Mouse (Mus musculus): ENCODE data around the gene Bcl2l13. TPM values are rescaled to one million over a fixed set of nuclear protein-coding genes. Genes with fewer than 3 reads are reported as not detected.
"Not testable (repeated sequence)": the region's sequence is repeated elsewhere in the genome, so short reads cannot be mapped to it uniquely, and the experiment has no call there.

Bcl2l13 gene
- polyA plus RNA-seq, 1 experiment from 2014 or later = 32.3 TPM

DNA sequence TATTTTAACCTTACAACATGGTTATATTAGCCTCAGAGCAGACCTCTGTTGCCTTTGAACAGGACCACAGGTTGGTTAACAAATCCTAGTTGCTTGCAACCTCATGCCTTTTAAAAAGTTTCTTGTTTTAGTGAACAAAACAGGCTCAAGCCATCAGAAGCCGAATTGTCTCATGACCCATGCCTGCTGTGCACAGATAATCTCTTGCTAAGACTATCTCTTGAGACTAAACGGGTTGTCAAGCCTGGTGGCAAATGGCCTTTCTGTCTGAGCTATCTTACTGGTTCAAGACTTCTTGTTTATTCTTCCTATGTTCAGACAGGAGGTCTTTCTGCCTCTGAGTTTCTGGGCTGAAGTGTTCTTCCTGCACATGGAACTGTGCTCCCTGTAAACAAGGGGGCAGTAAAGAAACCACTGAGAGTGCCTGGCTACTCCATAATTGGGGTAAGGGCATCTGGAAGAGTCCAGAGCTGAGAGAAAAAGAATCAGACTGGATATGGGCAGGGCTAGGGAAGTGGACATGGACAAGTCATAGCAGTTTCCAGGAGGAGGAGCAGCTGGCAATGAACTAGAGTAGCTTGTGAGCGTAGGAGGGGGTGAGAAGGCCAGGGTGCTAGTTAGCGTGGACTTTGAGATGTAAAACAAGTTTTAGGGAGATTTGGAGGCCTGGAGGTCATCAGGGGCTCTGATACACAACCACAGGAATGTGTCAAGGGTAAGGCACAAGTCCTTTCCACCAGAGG lies 5.0 kb upstream of the Bcl2l13 start:
- peak overlapping the region; percentile 57 for H3K27ac ChIP-seq (ENCODE audit: poor library complexity, severe bottlenecking)

DNA sequence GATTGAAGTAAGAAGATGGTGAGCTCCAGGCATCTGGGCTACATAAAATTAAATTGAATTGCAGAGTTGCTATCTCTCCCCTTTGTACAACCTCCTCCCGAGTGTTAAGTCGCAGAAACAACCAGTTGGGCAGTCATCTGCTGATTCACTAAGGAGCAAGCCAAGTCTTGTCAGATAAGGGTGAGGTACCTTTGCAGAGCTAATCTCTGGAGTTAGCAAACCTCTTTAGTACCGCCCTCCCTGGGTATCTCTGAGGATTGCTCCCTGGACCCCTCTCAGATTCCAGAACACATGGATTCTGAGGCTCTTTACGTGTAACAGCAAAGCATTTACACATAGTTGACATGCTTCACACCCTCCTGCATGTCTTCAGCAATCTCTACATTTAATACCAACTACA lies 3.9 kb upstream of the Bcl2l13 start:
- no peaks in the 10 kb centered on the region for H3K36me3 ChIP-seq
- H3K9ac ChIP-seq = no peak overlapping the region
- H3K27me3 ChIP-seq (replicated peaks) = no peaks in the 10 kb centered on the region
- H3K4me2 ChIP-seq = no peak overlapping the region
- H3K27ac ChIP-seq (ENCODE audit: poor library complexity, severe bottlenecking) = no peak overlapping the region
- 40% methylated on average over 4 of the region's 4 CpGs for WGBS
- peak; percentile 69 for ATAC-seq (ENCODE audit: insufficient number of reproducible peaks, low FRiP score)
- H3K9me3 ChIP-seq (replicated peaks) = no peaks in the 10 kb centered on the region
- H3K4me3 ChIP-seq = no peak overlapping the region
- no peaks in the 10 kb centered on the region; the same call in 1 of the 2 replicates for H3K4me1 ChIP-seq (replicated peaks)

More for the DNA sequence above, 5.0 kb upstream of the Bcl2l13 start:
- Histone ChIP-seq H3K27me3 (replicated peaks) (no peaks in the 10 kb centered on the region), H3K36me3 (no peaks in the 10 kb centered on the region), H3K4me2 (no peak overlapping the region), H3K4me3 (no peak overlapping the region), H3K9ac (no peak overlapping the region), H3K4me1 (replicated peaks) (no peaks in the 10 kb centered on the region), H3K9me3 (replicated peaks) (no peaks in the 10 kb centered on the region)
- ATAC-seq (ENCODE audit: insufficient number of reproducible peaks, low FRiP score) = peak; percentile 71
- WGBS = 44% methylated on average over 4 of the region's 4 CpGs

DNA sequence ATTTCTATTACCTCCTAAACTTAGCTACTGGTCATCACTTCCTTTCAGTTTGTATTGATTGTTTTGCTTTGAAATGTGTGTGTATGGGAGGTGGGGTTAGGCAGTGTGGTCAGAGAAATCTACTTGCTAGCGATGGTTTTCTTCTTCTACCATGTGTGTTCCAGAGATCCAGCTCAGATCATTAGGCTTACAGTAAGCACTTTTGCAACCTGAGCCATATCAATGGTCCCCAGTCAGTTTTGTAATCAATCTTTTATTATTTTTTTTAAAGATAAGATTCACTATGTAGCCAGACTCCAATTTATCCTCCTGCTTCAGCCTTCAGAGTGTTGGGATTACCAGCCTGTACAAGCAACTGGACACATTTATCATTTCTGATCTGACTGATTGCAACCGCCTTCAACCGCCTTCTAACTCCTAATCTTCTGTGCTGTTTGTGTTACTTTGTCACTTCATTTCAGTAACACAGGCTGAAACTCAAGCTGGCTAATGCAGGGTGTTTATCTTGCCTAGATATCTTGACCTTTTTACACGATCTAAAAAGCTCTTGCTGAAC lies 1.2 kb upstream of the Bcl2l13 start:
- 69% methylated on average over 4 of the region's 4 CpGs for WGBS
- H3K27ac ChIP-seq (ENCODE audit: poor library complexity, severe bottlenecking) = no peak overlapping the region
- peaks cover 4% of the 10 kb centered on the region for H3K36me3 ChIP-seq
- H3K27me3 ChIP-seq (replicated peaks) = no peaks in the 10 kb centered on the region
- no peak overlapping the region for H3K9ac ChIP-seq
- ATAC-seq (ENCODE audit: insufficient number of reproducible peaks, low FRiP score) = no peak
- H3K4me3 ChIP-seq = no peak overlapping the region
- H3K4me1 ChIP-seq (replicated peaks) = peaks cover 3% of the 10 kb centered on the region; the same call in 1 of the 2 replicates
- no peaks in the 10 kb centered on the region for H3K9me3 ChIP-seq (replicated peaks)
- no peak overlapping the region for H3K4me2 ChIP-seq

DNA sequence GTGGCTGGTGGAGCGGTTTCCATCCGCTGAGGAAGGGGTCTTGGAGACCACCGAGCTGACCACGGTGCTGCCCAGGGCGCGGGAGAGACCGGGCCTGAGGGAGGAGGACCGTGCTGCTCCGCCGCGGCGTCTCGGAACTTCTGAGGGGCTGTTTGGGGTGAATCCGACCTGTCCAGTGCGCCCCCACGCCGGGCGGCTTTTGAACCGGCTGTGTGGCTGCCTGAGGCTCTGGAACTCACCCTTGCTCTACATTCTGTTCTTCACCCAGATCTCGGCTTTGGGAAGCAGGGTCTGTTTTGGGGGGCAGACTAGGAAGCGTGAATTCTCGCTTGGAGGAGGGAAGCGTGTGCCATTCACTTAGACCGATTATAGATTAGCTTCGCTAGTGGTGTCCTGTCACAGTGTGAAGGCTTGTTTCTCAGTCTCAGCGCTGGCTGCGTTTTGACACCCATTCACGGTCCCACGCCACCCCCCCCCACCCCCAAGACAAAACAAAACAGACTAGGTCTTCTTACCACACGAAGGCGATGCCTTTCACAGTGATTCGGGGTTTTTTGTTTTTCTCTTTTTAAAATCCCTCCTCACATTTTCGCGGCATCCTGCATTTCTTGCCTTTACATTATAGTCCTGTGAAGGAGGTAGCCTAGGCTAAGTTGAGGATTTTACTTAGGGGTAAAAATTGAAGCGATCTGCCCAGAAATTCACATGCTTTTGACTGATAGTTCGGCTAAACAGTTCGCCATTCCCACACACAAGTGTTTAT lies 558 bp downstream of the Bcl2l13 start:
- ATAC-seq (ENCODE audit: insufficient number of reproducible peaks, low FRiP score) = peak; percentile 75
- peak overlapping the region; percentile 78 for H3K4me2 ChIP-seq
- no peaks in the 10 kb centered on the region for H3K9me3 ChIP-seq (replicated peaks)
- H3K4me3 ChIP-seq = peak overlapping the region; percentile 96
- H3K36me3 ChIP-seq = peaks cover 7% of the 10 kb centered on the region
- peak overlapping the region; percentile 97 for H3K27ac ChIP-seq (ENCODE audit: poor library complexity, severe bottlenecking)
- peaks cover 3% of the 10 kb centered on the region; the same call in 1 of the 2 replicates for H3K4me1 ChIP-seq (replicated peaks)
- WGBS = 3% methylated on average over 37 of the region's 37 CpGs
- H3K27me3 ChIP-seq (replicated peaks) = no peaks in the 10 kb centered on the region
- peak overlapping the region; percentile 99 for H3K9ac ChIP-seq

DNA sequence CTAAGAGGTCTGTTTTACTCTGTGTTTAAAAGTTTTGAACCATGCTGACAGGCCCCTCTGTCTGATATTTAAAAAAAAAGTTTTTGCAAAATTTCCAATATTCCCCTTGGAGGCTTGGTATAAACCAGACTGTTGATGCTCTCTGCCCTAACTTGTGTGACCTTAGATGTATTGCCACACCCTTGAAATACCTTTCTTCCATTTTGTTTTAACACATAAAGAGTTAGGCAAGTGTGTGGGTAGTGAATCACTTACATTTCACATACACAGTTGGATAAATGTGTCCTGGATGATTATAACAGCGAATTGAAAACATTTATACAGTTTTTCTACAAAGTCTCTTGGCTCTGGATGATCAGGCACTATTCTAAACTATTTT lies 1.1 kb downstream of the Bcl2l13 start:
- Histone ChIP-seq H3K4me1 (replicated peaks) (peaks cover 8% of the 10 kb centered on the region), H3K9me3 (replicated peaks) (no peaks in the 10 kb centered on the region), H3K27ac (ENCODE audit: poor library complexity, severe bottlenecking) (peak overlapping the region; percentile 97; the same call in 1 of the 2 replicates), H3K4me3 (peak overlapping the region; percentile 96), H3K4me2 (peak overlapping the region; percentile 78), H3K9ac (peak overlapping the region; percentile 99), H3K27me3 (replicated peaks) (no peaks in the 10 kb centered on the region), H3K36me3 (peaks cover 7% of the 10 kb centered on the region)
- 72% methylated on average over 1 of the region's 1 CpGs for WGBS
- ATAC-seq (ENCODE audit: insufficient number of reproducible peaks, low FRiP score) = no peak

DNA sequence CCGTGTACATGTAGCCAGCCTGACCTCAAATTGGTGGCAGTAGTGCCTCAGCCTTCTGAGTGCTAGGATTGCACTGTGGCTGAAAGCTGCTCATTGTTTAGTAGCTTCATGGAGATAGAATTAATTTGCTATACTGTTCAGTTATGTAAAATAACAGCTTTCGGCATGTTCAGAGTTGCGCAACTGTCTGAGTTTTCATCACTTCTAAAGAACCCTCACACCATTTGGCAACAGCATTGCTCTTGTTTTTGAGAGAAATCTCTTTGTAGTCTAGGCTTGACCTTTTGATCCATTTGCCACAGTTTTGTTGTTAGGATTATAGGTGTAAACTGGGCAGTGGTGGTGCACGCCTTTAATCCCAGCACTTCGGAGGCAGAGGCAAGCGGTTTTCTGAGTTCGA lies 4.2 kb downstream of the Bcl2l13 start:
- Histone ChIP-seq H3K36me3 (peaks cover 7% of the 10 kb centered on the region), H3K4me3 (no peak overlapping the region), H3K27ac (ENCODE audit: poor library complexity, severe bottlenecking) (no peak overlapping the region), H3K4me2 (no peak overlapping the region), H3K4me1 (replicated peaks) (peaks cover 17% of the 10 kb centered on the region), H3K27me3 (replicated peaks) (no peaks in the 10 kb centered on the region), H3K9ac (no peak overlapping the region), H3K9me3 (replicated peaks) (no peaks in the 10 kb centered on the region)
- no peak for ATAC-seq (ENCODE audit: insufficient number of reproducible peaks, low FRiP score)
- WGBS = 97% methylated on average over 7 of the region's 7 CpGs

DNA sequence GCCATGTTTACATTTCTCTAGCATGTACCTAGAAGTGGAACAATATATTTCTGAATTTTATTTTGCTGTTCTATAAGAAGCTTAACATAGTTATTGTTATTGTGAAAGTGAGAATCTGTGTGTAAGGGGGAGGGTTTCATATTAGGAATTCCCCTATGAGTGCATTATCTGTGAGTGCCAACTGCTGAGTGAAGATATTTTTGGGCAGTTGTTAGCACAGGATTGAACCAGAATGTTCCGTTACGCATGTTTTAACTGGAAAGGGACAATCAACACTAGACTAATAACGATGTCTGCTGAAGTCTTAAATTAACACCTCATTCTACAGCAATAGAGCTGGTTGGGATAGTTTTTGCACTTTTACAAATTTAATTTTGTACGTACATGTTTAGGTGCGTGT lies 5.7 kb downstream of the Bcl2l13 start:
- Histone ChIP-seq H3K9ac (no peak overlapping the region), H3K4me1 (replicated peaks) (peaks cover 17% of the 10 kb centered on the region), H3K4me2 (no peak overlapping the region), H3K36me3 (peaks cover 7% of the 10 kb centered on the region), H3K27ac (ENCODE audit: poor library complexity, severe bottlenecking) (no peak overlapping the region), H3K27me3 (replicated peaks) (no peaks in the 10 kb centered on the region), H3K4me3 (no peak overlapping the region), H3K9me3 (replicated peaks) (no peaks in the 10 kb centered on the region)
- WGBS = 64% methylated on average over 5 of the region's 5 CpGs
- ATAC-seq (ENCODE audit: insufficient number of reproducible peaks, low FRiP score) = no peak

DNA sequence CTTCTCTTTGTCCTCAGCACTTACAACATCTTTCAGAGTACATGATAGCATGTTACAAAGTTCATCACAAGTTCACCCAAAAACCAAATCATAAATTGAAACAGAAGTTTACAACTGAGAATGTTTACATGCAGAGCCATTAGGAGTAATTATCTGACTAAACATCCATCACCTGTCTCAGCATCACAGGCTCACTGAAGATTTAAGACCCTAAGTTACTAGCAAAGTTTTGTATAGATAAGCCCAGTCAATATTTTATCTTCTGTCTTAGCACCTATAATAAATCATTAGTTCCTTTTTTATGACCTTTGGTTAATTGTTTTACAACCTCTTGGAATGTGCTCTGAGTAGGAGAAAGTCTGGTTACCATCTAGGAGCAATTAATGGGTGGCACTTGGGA lies 14.7 kb downstream of the Bcl2l13 start:
- not testable (repeated sequence) for H3K4me2 ChIP-seq; ATAC-seq (ENCODE audit: insufficient number of reproducible peaks, low FRiP score); H3K27ac ChIP-seq (ENCODE audit: poor library complexity, severe bottlenecking); H3K27me3 ChIP-seq (replicated peaks); H3K4me3 ChIP-seq; H3K9me3 ChIP-seq (replicated peaks); H3K9ac ChIP-seq
- Histone ChIP-seq H3K36me3 (peaks cover 38% of the 10 kb centered on the region), H3K4me1 (replicated peaks) (peaks cover 10% of the 10 kb centered on the region)

DNA sequence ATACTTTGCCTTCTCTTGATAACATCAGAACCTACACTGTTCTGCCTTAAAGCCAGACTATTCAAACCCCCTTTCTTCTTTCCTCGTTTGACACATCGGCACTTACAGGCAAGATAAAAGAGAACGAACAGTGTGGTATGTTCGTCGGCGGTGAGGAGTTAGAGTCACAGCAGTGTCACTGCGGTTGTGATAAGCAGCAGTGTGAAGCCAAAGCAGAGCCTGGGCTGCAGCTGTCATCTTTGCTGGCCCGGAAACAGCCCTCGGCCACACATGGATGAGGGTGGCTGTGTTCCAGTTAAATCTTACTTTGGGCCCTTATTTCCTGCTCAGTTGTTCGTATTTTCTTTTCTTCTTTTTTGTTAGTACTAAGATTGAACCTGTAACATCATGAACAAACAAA lies 18.4 kb downstream of the Bcl2l13 start:
- Histone ChIP-seq H3K36me3 (peaks cover 33% of the 10 kb centered on the region), H3K4me3 (no peak overlapping the region), H3K9me3 (replicated peaks) (peaks cover 6% of the 10 kb centered on the region; the same call in 1 of the 2 replicates), H3K27ac (ENCODE audit: poor library complexity, severe bottlenecking) (peak overlapping the region; percentile 22; the same call in 1 of the 2 replicates), H3K9ac (no peak overlapping the region), H3K4me1 (replicated peaks) (peaks cover 24% of the 10 kb centered on the region), H3K4me2 (no peak overlapping the region), H3K27me3 (replicated peaks) (no peaks in the 10 kb centered on the region)
- WGBS = 17% methylated on average over 10 of the region's 10 CpGs
- ATAC-seq (ENCODE audit: insufficient number of reproducible peaks, low FRiP score) = peak; percentile 78

DNA sequence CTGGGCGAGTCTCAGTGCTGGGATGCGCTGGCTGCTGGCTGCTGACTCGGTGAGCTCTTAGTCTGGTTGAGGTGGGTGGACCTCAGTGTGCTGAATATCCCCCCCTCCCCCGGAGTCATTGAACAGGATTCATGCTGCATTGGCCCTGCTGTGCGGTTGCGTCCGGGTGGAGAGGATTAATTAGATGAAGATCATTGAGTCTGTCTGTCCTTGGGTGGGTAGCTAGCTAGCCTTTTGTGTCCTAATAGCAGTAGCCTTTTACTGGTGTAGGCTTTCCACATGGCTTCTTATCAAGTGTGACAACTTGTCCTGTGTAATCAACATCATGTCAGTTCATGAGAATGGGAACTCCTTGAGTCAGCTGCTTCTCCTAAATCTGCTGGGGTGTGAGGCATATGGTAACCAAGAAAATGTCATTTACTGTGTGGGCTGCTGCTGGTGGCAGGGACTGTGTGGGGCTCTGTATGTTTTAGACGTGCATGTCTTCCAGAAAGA lies 22.3 kb downstream of the Bcl2l13 start:
- WGBS = 65% methylated on average over 8 of the region's 8 CpGs
- H3K9me3 ChIP-seq (replicated peaks) = peaks cover 6% of the 10 kb centered on the region; the same call in 1 of the 2 replicates
- H3K9ac ChIP-seq = no peak overlapping the region
- ATAC-seq (ENCODE audit: insufficient number of reproducible peaks, low FRiP score) = no peak
- no peaks in the 10 kb centered on the region for H3K27me3 ChIP-seq (replicated peaks)
- peaks cover 28% of the 10 kb centered on the region for H3K36me3 ChIP-seq
- H3K27ac ChIP-seq (ENCODE audit: poor library complexity, severe bottlenecking) = 0 out of 2 replicates have a peak overlapping the region, but pooled peaks have one; percentile 0
- H3K4me1 ChIP-seq (replicated peaks) = peaks cover 31% of the 10 kb centered on the region
- no peak overlapping the region for H3K4me3 ChIP-seq
- H3K4me2 ChIP-seq = no peak overlapping the region

DNA sequence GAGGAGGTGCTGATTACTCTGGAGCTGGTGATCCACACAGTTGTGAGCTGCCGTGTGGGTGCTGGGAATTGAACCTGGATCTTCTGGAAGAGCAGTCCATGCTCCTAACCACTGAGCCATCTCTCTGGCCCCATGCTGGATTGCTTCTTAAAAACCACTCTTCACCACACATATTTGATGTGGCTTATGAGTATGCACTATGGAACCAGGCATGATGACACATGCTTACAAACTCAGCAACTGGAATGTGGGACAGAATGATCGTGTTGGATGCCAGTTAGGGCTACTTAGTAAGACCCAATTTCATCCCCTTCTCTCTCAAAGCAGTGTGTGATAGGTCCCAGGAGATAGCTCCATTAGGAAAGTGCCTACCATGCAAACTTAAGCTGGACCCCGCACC lies 24.1 kb downstream of the Bcl2l13 start:
- WGBS = 94% methylated on average over 3 of the region's 3 CpGs
- H3K4me3 ChIP-seq = no peak overlapping the region
- no peaks in the 10 kb centered on the region for H3K27me3 ChIP-seq (replicated peaks)
- peaks cover 29% of the 10 kb centered on the region for H3K36me3 ChIP-seq
- H3K4me2 ChIP-seq = no peak overlapping the region
- peaks cover 21% of the 10 kb centered on the region for H3K4me1 ChIP-seq (replicated peaks)
- H3K9ac ChIP-seq = no peak overlapping the region
- no peak overlapping the region for H3K27ac ChIP-seq (ENCODE audit: poor library complexity, severe bottlenecking)
- ATAC-seq (ENCODE audit: insufficient number of reproducible peaks, low FRiP score) = no peak
- H3K9me3 ChIP-seq (replicated peaks) = peaks cover 6% of the 10 kb centered on the region; the same call in 1 of the 2 replicates
